Mouse (Mus musculus): ENCODE results near the gene Slc8a3. TPM values are rescaled to one million over a fixed set of nuclear protein-coding genes. Genes with fewer than 3 reads are reported as not detected.
A peak's percentile ranks its signal among the peaks of the same experiment; 100 is the strongest.

Slc8a3 gene
- polyA plus RNA-seq, 1 experiment from 2014 or later: 0.91 TPM

DNA sequence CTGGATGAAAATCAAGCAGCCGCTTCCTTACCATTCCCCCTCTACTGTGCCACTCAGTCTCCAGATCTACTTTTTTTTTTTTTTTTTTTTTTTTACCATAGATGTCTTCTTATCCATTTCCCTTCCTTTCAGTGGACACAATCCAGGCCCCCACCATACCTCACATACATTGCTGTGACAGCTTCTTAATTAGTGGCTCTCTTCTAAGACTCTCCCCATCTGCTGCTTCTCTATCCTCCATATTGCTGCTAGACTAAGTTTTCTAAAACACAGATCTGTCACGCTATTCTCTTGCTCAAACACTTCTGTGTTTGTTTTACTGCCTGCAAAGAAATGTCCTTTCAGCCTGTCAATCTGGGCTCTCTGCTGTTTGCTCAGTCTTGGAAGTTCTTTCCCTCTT, 54.9 kb downstream of the Slc8a3 start:
- H3K27me3 ChIP-seq (replicated peaks; ENCODE audit: low read depth, poor library complexity, severe bottlenecking): no peaks in the 10 kb centered on the region
- WGBS: 84% methylated on average over 2 of the region's 2 CpGs
- H3K9me3 ChIP-seq: no peaks in the 10 kb centered on the region
- no peaks in the 10 kb centered on the region for H3K36me3 ChIP-seq (replicated peaks)
- H3K4me3 ChIP-seq: no peak overlapping the region
- peaks cover 8% of the 10 kb centered on the region for H3K4me1 ChIP-seq
- H3K27ac ChIP-seq (replicated peaks): no peak overlapping the region
- no peak for DNase-seq (ENCODE audit: low spot score)

DNA sequence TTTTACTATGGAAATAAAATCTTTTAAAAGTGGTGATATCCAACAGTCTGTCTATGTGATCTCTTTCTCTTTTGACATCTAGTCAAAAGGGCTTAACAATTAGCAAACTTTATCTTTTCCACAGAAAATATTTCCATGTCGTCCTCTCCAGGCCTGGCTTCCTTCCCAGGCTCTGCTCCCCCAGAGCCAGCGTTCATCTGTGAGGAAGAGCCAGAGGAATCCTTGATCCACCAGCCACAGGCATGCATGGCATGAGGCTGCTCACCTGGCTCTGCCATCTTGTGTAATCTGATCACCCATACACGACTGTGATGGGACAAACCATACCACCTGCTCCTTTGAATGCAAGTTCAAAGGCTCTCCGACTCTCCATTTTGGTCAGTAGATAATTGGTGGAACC, 58.4 kb downstream of the Slc8a3 start:
- Histone ChIP-seq H3K4me3 (no peak overlapping the region), H3K27me3 (replicated peaks; ENCODE audit: low read depth, poor library complexity, severe bottlenecking) (no peaks in the 10 kb centered on the region), H3K36me3 (replicated peaks) (no peaks in the 10 kb centered on the region), H3K27ac (replicated peaks) (no peak overlapping the region), H3K9me3 (no peaks in the 10 kb centered on the region), H3K4me1 (peaks cover 8% of the 10 kb centered on the region)
- WGBS: 76% methylated on average over 4 of the region's 4 CpGs
- no peak for DNase-seq (ENCODE audit: low spot score)

GRCm38 (mm10) chr12:81273333-81273732, 59.6 kb downstream of the Slc8a3 start:
- Histone ChIP-seq H3K4me3 (no peak overlapping the region), H3K36me3 (replicated peaks) (no peaks in the 10 kb centered on the region), H3K27ac (replicated peaks) (no peak overlapping the region), H3K27me3 (replicated peaks; ENCODE audit: low read depth, poor library complexity, severe bottlenecking) (no peaks in the 10 kb centered on the region), H3K9me3 (no peaks in the 10 kb centered on the region), H3K4me1 (peaks cover 8% of the 10 kb centered on the region)
- peak; percentile 12 for DNase-seq (ENCODE audit: low spot score)
- 38% methylated on average over 3 of the region's 3 CpGs for WGBS

DNA sequence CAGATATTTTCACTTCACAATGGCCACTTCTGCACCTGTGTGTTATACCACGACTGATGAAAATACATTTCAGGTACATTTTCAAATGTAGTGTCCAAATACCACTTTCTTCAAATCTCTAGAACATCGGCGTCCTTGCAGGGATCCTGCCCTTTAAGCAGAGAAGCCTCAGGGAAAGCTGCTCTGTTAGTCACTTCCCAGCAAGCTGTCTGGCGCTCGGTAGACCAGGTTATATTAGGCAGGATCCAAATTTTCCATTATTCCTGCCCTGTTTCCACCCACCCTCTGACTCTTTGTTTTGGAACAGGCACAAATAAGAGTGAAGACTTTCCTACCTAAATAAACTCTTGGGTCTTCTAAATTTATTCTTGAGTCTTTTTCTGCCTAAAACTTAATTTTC, 63.7 kb downstream of the Slc8a3 start:
- no peaks in the 10 kb centered on the region for H3K27me3 ChIP-seq (replicated peaks; ENCODE audit: low read depth, poor library complexity, severe bottlenecking)
- peaks cover 8% of the 10 kb centered on the region for H3K4me1 ChIP-seq
- no peak overlapping the region for H3K4me3 ChIP-seq
- no peaks in the 10 kb centered on the region for H3K9me3 ChIP-seq
- H3K36me3 ChIP-seq (replicated peaks): no peaks in the 10 kb centered on the region
- DNase-seq (ENCODE audit: low spot score): no peak
- no peak overlapping the region for H3K27ac ChIP-seq (replicated peaks)
- WGBS: 83% methylated on average over 5 of the region's 5 CpGs

DNA sequence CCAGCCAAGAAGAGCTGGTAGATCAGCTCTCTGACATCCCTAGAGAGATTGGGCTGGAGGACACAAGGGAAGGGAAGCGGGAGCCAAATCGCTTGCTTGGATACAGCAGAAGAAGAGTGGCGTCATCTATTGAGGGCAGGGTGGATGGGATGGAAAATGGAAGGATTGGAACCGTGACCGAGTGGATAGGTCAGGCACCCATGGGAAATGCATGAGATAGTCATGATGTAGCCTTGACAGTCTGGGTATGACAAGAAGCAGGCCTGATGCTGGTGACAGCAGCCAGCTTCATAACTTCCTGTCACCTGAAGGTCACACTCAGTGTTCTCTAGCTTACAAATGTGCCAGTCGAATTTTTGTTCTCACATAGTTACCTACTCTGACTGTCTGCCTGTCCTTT, 70.2 kb downstream of the Slc8a3 start:
- Histone ChIP-seq H3K4me3 (no peak overlapping the region), H3K4me1 (no peaks in the 10 kb centered on the region; the same call in 1 of the 2 replicates), H3K27me3 (replicated peaks; ENCODE audit: low read depth, poor library complexity, severe bottlenecking) (no peaks in the 10 kb centered on the region), H3K9me3 (no peaks in the 10 kb centered on the region), H3K27ac (replicated peaks) (no peak overlapping the region), H3K36me3 (replicated peaks) (no peaks in the 10 kb centered on the region)
- no peak for DNase-seq (ENCODE audit: low spot score)
- WGBS: 87% methylated on average over 6 of the region's 6 CpGs

DNA sequence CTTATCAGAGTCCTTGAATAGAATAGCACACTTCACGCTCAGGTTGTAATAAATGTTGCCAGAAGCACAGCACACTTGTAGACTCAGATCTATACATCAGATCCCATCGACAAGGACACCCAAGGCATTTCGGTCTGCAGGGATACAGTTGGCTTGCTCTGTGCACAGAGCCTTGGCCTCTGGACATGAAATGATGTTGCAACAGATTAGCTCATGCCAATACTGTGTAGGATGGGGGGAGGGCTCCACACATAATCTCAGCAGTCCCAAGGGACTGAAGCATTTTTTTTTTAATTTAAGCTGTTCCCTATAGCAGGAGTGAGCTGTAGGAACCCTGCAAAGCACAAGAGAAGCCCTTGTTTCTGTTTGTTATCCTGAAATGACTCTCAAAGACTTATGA, 74.8 kb downstream of the Slc8a3 start:
- Histone ChIP-seq H3K27me3 (replicated peaks; ENCODE audit: low read depth, poor library complexity, severe bottlenecking) (no peaks in the 10 kb centered on the region), H3K9me3 (no peaks in the 10 kb centered on the region), H3K27ac (replicated peaks) (no peak overlapping the region), H3K36me3 (replicated peaks) (no peaks in the 10 kb centered on the region), H3K4me1 (no peaks in the 10 kb centered on the region), H3K4me3 (no peak overlapping the region)
- no peak for DNase-seq (ENCODE audit: low spot score)
- 95% methylated on average over 3 of the region's 3 CpGs for WGBS

GRCm38 (mm10) chr12:81245411-81245810, 87.6 kb downstream of the Slc8a3 start:
- no peaks in the 10 kb centered on the region for H3K27me3 ChIP-seq (replicated peaks; ENCODE audit: low read depth, poor library complexity, severe bottlenecking)
- no peak for DNase-seq (ENCODE audit: low spot score)
- H3K27ac ChIP-seq (replicated peaks): no peak overlapping the region
- no peak overlapping the region for H3K4me3 ChIP-seq
- H3K36me3 ChIP-seq (replicated peaks): no peaks in the 10 kb centered on the region
- 76% methylated on average over 6 of the region's 6 CpGs for WGBS
- H3K9me3 ChIP-seq: no peaks in the 10 kb centered on the region
- no peaks in the 10 kb centered on the region for H3K4me1 ChIP-seq

GRCm38 (mm10) chr12:81244954-81245353, 88.0 kb downstream of the Slc8a3 start:
- WGBS: 90% methylated on average over 7 of the region's 7 CpGs
- no peak for DNase-seq (ENCODE audit: low spot score)
- Histone ChIP-seq H3K4me1 (no peaks in the 10 kb centered on the region), H3K36me3 (replicated peaks) (no peaks in the 10 kb centered on the region), H3K4me3 (no peak overlapping the region), H3K27ac (replicated peaks) (no peak overlapping the region), H3K27me3 (replicated peaks; ENCODE audit: low read depth, poor library complexity, severe bottlenecking) (no peaks in the 10 kb centered on the region), H3K9me3 (no peaks in the 10 kb centered on the region)

GRCm38 (mm10) chr12:81244492-81244891, 88.5 kb downstream of the Slc8a3 start:
- WGBS: 67% methylated on average over 1 of the region's 1 CpGs
- Histone ChIP-seq H3K4me3 (no peak overlapping the region), H3K27me3 (replicated peaks; ENCODE audit: low read depth, poor library complexity, severe bottlenecking) (no peaks in the 10 kb centered on the region), H3K9me3 (no peaks in the 10 kb centered on the region), H3K36me3 (replicated peaks) (no peaks in the 10 kb centered on the region), H3K4me1 (no peaks in the 10 kb centered on the region), H3K27ac (replicated peaks) (no peak overlapping the region)
- no peak for DNase-seq (ENCODE audit: low spot score)

- H3K4me1 ChIP-seq: no peaks in the 10 kb centered on the region
- WGBS: 83% methylated on average over 2 of the region's 2 CpGs
- H3K27me3 ChIP-seq (replicated peaks; ENCODE audit: low read depth, poor library complexity, severe bottlenecking): no peaks in the 10 kb centered on the region
- H3K36me3 ChIP-seq (replicated peaks): no peaks in the 10 kb centered on the region
- DNase-seq (ENCODE audit: low spot score): no peak
- no peak overlapping the region for H3K27ac ChIP-seq (replicated peaks)
- no peaks in the 10 kb centered on the region for H3K9me3 ChIP-seq
- H3K4me3 ChIP-seq: no peak overlapping the region
These were observed 91.3 kb downstream of the Slc8a3 start for GRCm38 (mm10) chr12:81241676-81242075.

GRCm38 (mm10) chr12:81241096-81241495, 91.9 kb downstream of the Slc8a3 start:
- no peak overlapping the region for H3K4me3 ChIP-seq
- no peak overlapping the region for H3K27ac ChIP-seq (replicated peaks)
- 89% methylated on average over 4 of the region's 4 CpGs for WGBS
- no peak for DNase-seq (ENCODE audit: low spot score)
- no peaks in the 10 kb centered on the region for H3K9me3 ChIP-seq
- H3K36me3 ChIP-seq (replicated peaks): no peaks in the 10 kb centered on the region
- H3K4me1 ChIP-seq: no peaks in the 10 kb centered on the region
- no peaks in the 10 kb centered on the region for H3K27me3 ChIP-seq (replicated peaks; ENCODE audit: low read depth, poor library complexity, severe bottlenecking)

DNA sequence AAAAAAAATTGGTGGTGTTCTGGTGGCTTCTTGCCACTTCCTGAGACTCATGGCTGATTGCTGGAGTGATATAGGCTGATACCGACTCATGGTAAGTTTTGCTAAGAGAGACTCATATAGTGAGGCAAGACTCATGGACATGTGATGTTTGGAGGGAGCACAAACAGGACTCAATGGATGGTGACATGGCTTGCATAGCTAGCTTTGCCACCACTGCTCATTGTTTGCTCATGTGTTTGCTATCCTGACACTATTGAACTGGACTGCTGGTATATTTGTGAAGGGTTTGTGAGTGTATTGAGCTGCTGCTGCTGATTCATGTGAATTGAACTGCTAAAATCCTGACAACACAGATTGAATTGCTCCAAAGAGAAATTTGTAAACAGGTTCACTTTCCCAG, 95.8 kb downstream of the Slc8a3 start:
- no peak overlapping the region for H3K4me3 ChIP-seq
- no peaks in the 10 kb centered on the region for H3K9me3 ChIP-seq
- H3K27ac ChIP-seq (replicated peaks): no peak overlapping the region
- DNase-seq (ENCODE audit: low spot score): no peak
- H3K4me1 ChIP-seq: no peaks in the 10 kb centered on the region
- H3K36me3 ChIP-seq (replicated peaks): no peaks in the 10 kb centered on the region
- 92% methylated on average over 1 of the region's 1 CpGs for WGBS
- H3K27me3 ChIP-seq (replicated peaks; ENCODE audit: low read depth, poor library complexity, severe bottlenecking): no peaks in the 10 kb centered on the region

DNA sequence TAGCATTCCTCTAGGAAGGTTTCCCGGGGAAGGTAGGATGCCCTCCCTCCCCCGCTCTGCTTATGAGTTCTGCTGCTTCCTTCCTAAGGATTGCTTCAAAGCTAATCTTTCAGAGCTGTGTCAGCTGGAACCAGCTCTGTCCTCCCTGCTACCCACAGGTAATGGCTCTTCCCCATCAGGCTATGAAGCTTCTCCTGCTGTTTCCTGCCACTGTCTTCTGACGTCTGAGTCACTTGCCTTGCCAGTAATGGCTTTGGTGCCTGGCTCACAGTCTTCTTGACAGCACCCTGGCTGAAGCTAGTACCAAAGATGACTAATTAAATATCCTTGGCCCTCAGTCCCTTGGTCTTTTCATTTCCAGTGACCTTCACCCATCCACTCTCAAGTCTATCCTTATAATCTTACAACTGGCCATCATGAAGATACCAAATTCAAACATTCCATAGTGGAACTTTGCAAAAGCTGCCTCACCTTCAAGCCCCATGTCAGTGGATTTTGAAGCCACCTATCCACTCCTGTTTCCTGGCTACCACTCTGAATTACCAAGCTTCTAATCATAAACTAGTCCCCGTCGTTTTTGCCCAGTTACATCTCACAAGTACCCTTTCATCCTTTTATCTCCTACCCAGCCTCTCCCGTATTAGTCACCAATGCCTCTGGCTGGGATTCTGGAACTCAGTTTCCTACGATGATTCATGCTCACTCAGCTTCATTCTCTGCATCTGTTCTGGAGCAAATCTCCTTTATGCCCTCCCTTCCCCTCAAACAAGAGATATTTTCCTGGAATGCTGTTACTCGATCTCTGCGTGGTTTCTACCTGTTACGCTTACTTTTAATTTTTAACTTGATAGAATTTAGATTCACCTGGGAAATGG, 97.3 kb downstream of the Slc8a3 start:
- no peaks in the 10 kb centered on the region for H3K36me3 ChIP-seq (replicated peaks)
- no peak for DNase-seq (ENCODE audit: low spot score)
- no peaks in the 10 kb centered on the region for H3K27me3 ChIP-seq (replicated peaks; ENCODE audit: low read depth, poor library complexity, severe bottlenecking)
- WGBS: 85% methylated on average over 10 of the region's 10 CpGs
- H3K9me3 ChIP-seq: no peaks in the 10 kb centered on the region
- no peaks in the 10 kb centered on the region for H3K4me1 ChIP-seq
- no peak overlapping the region for H3K27ac ChIP-seq (replicated peaks)
- H3K4me3 ChIP-seq: no peak overlapping the region

Measured in embryonic facial prominence, embryonic 10.5 days (tissue).